Comparison of ENCODE assay signal across 10 mouse cellular contexts in genomic region chr9:96610813-96611212, GRCm38 (mm10).
"Had no signal": no experiment of that assay in that cellular context is flagged by ENCODE, and none has a peak within 500 bp of the region (broad histone marks: within the 10 kb centered on the region; RNA-seq: fewer than 3 reads in every experiment).

No protein-coding gene starts in this region.

- H3K9ac ChIP-seq: liver, embryonic 13.5 days had no signal

- H3K9me3 ChIP-seq: liver, embryonic 13.5 days had no signal

- H3K4me2 ChIP-seq: liver, embryonic 13.5 days; midbrain, embryonic 11.5 days had no signal

- H3K4me3 ChIP-seq: left cerebral cortex, adult 2 months; liver, embryonic 13.5 days had no signal

- H3K27me3 ChIP-seq: liver, embryonic 13.5 days had no signal

- DNase-seq: layer of hippocampus, postnatal 36 days; liver, embryonic 13.5 days; lung, adult 2 months; lung, postnatal 14 days; lung, postnatal 4 days; midbrain, embryonic 14.5 days; thymus, adult 18-20 months; thymus, postnatal 36 days had no signal

- H3K27ac ChIP-seq: left cerebral cortex, adult 2 months; liver, embryonic 13.5 days had no signal
